Mouse (Mus musculus): ENCODE results near the gene Kdr. TPM values are rescaled to one million over a fixed set of nuclear protein-coding genes. Genes with fewer than 3 reads are reported as not detected.

The Kdr gene
- polyA plus RNA-seq, 1 experiment from 2014 or later, result 29.0 TPM

DNA sequence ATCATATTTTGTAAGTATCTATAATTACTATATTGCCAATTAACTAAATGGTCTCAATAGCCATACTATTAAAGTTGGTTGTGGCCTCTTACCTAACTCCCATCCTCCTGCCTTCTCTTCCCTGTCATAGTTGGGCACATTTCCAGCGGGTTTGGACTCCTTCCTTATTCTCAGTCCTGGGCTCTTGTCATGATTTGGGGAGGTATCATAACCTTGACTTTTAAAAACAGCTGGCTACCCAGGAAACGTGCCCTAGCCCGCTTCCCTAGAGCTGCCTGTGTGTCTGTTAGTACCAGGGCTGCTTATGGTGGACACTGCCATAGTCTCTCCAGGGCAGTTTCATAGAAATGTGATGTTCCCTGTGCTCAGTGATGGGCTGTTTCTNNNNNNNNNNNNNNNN, 82.9 kb downstream of the Kdr start:
- H3K36me3 ChIP-seq, result no peaks in the 10 kb centered on the region
- H3K9me3 ChIP-seq, result no peaks in the 10 kb centered on the region
- no peak overlapping the region for H3K4me2 ChIP-seq (replicated peaks)
- no peaks in the 10 kb centered on the region for H3K27me3 ChIP-seq
- H3K4me3 ChIP-seq, result no peak overlapping the region
- H3K27ac ChIP-seq, result no peak overlapping the region
- peaks cover 17% of the 10 kb centered on the region; the same call in 1 of the 2 replicates for H3K4me1 ChIP-seq
- no peak for ATAC-seq (ENCODE audit: insufficient number of reproducible peaks, insufficient read depth, low FRiP score, low TSS enrichment)
- no peak overlapping the region for H3K9ac ChIP-seq
- 68% methylated on average over 3 of the region's 3 CpGs for WGBS

DNA sequence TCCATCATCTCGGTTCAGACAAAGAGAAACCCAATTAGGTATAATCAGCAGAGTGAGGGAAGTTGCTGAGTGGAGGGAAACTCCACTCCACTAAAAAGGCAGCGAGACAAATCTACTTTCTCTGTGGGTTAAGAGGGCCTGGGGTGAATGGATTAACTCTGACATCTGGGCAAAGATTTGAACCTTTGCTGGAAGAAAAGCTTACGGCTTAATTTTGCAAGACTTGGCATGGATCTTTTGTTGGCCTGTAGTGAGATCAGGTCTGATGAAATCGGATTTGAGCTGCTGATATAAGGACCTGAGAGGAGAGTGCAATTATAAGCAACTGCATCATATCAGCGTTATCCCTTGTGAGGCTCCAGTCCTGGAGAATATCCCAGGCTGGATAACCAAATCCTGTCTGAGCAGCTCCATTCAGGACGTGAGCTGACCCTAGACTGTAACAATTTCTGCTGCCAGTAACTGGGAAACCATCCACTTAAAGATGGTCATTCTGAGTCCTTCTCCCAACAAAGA, 85.2 kb downstream of the Kdr start:
- no peak for ATAC-seq (ENCODE audit: insufficient number of reproducible peaks, insufficient read depth, low FRiP score, low TSS enrichment)
- WGBS, result 48% methylated on average over 6 of the region's 6 CpGs

More for the DNA sequence above, 85.2 kb downstream of the Kdr start:
- H3K27me3 ChIP-seq, result no peaks in the 10 kb centered on the region
- H3K9me3 ChIP-seq, result no peaks in the 10 kb centered on the region
- H3K4me2 ChIP-seq (replicated peaks), result no peak overlapping the region
- no peaks in the 10 kb centered on the region for H3K36me3 ChIP-seq
- no peak overlapping the region for H3K27ac ChIP-seq
- H3K4me1 ChIP-seq, result peaks cover 10% of the 10 kb centered on the region; the same call in 1 of the 2 replicates
- H3K9ac ChIP-seq, result no peak overlapping the region
- H3K4me3 ChIP-seq, result no peak overlapping the region

Small RNAs within 50 kb of the gene (microRNA-seq; reads per million reads assigned to microRNA genes)
- gene Gm25374, result not detected

Other genes with a start within 250 kb of the Kdr start
- 29.8 and 30.9 TPM in 2 replicates for gene Srd5a3, start 161.8 kb upstream of the Kdr start, polyA plus RNA-seq (2016; fragmentation: Nextera tagmentation; extraction: Ambion mirVana)
- 142 and 148 TPM in 2 replicates for gene Tmem165, start 205.4 kb upstream of the Kdr start, polyA plus RNA-seq (2016; fragmentation: Nextera tagmentation; extraction: Ambion mirVana)

Measured in embryonic facial prominence, embryonic 12.5 days (tissue).